Mouse (Mus musculus): ENCODE results near the gene Slc25a21.

DNA sequence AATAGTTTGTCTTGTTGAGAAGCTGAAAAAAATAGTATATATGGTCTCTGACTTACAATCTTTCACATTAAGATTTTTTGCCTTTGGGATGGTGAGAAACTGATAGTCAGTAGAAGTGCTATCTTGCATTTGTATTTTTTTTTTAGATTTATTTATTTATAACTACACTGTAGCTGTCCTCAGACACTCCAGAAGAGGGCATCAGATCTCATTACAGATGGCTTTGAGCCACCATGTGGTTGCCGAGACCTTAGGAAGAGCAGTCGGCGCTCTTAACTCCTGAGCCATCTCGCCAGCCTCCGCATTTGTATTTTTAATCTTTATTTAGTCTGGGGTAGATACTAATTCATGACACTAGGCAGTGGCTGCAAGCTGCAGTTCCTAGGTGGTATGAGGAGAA lies 36.1 kb upstream of the Slc25a21 start:
- TF ChIP-seq POLR2A (IDR thresholded peaks at IDR 0.05; ENCODE audit: extremely low read depth, insufficient read depth, low read length) (no peak), CTCF (IDR thresholded peaks at IDR 0.05; ENCODE audit: extremely low read depth, insufficient read depth, low read length) (no peak)
